Mouse (Mus musculus) right cerebral cortex, postnatal 4 days (tissue): ENCODE results near the gene Pdlim1.
"Not testable (repeated sequence)": the region's sequence is repeated elsewhere in the genome, so short reads cannot be mapped to it uniquely, and the experiment has no call there.

ENCODE experiments used
- DNase-seq: peaks from one replicate; pipeline ENCODE4 v3.0.0-alpha.2; 2022

Pdlim1 gene

GRCm38 (mm10) chr19:40240360-40240759 lies 31.3 kb downstream of the Pdlim1 start:
- no peak for DNase-seq

GRCm38 (mm10) chr19:40238175-40238850 lies 33.3 kb downstream of the Pdlim1 start:
- DNase-seq, result no peak

GRCm38 (mm10) chr19:40232560-40232959 lies 39.1 kb downstream of the Pdlim1 start:
- no peak for DNase-seq

GRCm38 (mm10) chr19:40231825-40232541 lies 39.7 kb downstream of the Pdlim1 start:
- no peak for DNase-seq

- no peak for DNase-seq
Measured at GRCm38 (mm10) chr19:40231074-40231738, 40.4 kb downstream of the Pdlim1 start.

GRCm38 (mm10) chr19:40226516-40227151 lies 45.0 kb downstream of the Pdlim1 start:
- DNase-seq, result no peak

GRCm38 (mm10) chr19:40225761-40226110 lies 45.9 kb downstream of the Pdlim1 start:
- DNase-seq, result peak; percentile 8

- DNase-seq, result peak; percentile 92
Measured at GRCm38 (mm10) chr19:40225102-40225760, 46.4 kb downstream of the Pdlim1 start.

- DNase-seq, result not testable (repeated sequence)
Measured at GRCm38 (mm10) chr19:40222307-40222706, 49.3 kb downstream of the Pdlim1 start.

GRCm38 (mm10) chr19:40220878-40221277 lies 50.8 kb downstream of the Pdlim1 start:
- DNase-seq, result no peak

GRCm38 (mm10) chr19:40202947-40203346 lies 68.7 kb downstream of the Pdlim1 start:
- DNase-seq, result not testable (repeated sequence)

- DNase-seq, result no peak
Measured at GRCm38 (mm10) chr19:40190596-40190995, 81.0 kb downstream of the Pdlim1 start.

- DNase-seq, result no peak
Measured at GRCm38 (mm10) chr19:40187160-40187559, 84.5 kb downstream of the Pdlim1 start, which contains the start of gene Cyp2c70. TSS of gene Cyp2c70 (minus strand) at chr19:40187333.

- no peak for DNase-seq
Measured at GRCm38 (mm10) chr19:40183600-40183999, 88.0 kb downstream of the Pdlim1 start.

- DNase-seq, result no peak
Measured at GRCm38 (mm10) chr19:40178311-40178710, 93.3 kb downstream of the Pdlim1 start.
